Mouse (Mus musculus) CD8-positive naive resting alpha-beta T cell, adult 57 days (primary cell): ENCODE measurements around the gene Xkrx. TPM values are rescaled to one million over a fixed set of nuclear protein-coding genes. Genes with fewer than 3 reads are reported as not detected.

Experiments
- total RNA-seq: library from RNA; stranded (reverse); gene quantifications from one replicate; pipeline ENCODE4 v1.2.4, GENCODE M21; 2023

Xkrx gene
- 23.7 TPM for total RNA-seq

DNA sequence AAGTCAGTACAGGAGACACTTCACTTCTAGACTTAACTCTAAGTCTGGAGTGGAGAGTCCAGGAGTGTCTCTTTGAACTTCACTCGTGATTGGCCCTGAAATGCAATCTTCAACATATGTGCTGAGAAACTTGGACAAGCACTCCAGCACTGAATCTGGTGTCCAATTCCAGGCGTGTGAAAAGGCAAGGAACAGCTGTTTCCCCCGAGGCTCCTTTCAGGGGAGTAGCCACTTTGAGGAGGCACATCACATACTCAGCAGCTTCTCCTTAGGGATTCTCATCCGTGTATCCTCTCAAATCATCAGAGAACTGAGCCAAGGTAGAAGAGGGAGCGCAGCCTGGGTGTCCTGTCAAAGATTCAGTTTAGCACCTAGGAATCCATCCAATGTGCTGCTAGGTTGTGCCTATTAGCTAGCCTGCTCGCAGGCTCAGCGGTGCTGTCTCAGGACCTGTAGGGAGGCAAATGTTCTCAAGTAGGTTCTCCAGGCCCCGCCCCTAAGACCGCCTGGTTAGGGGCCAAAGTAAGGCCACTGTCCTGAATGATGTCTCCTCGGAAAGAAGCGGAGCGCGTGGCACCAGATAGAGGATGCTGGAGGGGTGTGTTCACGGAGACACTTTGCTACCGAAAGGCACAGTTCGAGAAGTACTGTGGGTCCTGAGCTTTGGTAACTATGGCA is at the start of gene Xkrx:
Gene Xkrx (minus strand): TSS at position 34 of the 678 bp plus-strand sequence.

DNA sequence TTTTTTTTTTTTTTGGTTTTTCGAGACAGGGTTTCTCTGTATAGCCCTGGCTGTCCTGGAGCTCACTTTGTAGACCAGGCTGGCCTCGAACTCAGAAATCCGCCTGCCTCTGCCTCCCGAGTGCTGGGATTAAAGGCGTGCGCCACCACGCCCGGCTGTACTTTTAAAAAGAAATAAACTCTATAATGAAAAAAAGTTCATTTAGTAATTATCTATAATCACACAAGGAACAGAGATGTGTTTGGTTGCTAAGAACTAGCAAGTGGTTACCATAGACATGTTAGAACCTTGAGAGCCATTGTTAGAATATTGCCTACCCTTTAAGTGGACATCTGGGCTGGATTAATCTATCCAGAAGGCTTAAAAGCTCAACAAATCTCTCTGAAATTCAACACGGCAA is 25.3 kb upstream of the Xkrx start, which contains the start of gene Arl13a:
Gene Arl13a (plus strand): TSS at position 301 of the 400 bp plus-strand sequence.

Other genes starting within 250 kb of the Xkrx start
- not detected for gene Sytl4, start 180.3 kb downstream of the Xkrx start, total RNA-seq
- 48.0 TPM for gene Cstf2, start 102.9 kb downstream of the Xkrx start, total RNA-seq
- not detected for gene Arl13a, start 25.4 kb upstream of the Xkrx start, total RNA-seq
- 0.49 TPM for gene Nox1, start 59.9 kb upstream of the Xkrx start, total RNA-seq
- 22.4 TPM for gene Trmt2b, start 114.9 kb upstream of the Xkrx start, total RNA-seq
- gene Tmem35a, start 133.1 kb upstream of the Xkrx start, total RNA-seq: not detected
- 2.8 TPM for gene Cenpi, start 146.0 kb upstream of the Xkrx start, total RNA-seq
- gene Drp2, start 242.5 kb upstream of the Xkrx start, total RNA-seq: not detected